Mouse (Mus musculus): Measurements from ENCODE around the gene Olfr1368. TPM values are rescaled to one million over a fixed set of nuclear protein-coding genes. Genes with fewer than 3 reads are reported as not detected.
A peak's percentile ranks its signal among the peaks of the same experiment; 100 is the strongest.

Olfr1368 gene
- polyA plus RNA-seq, 1 experiment: not detected

- WGBS: 2% methylated on average over 16 of the region's 16 CpGs
- H3K36me3 ChIP-seq (ENCODE audit: control insufficient read depth, insufficient read depth, low read length): no peaks in the 10 kb centered on the region
- DNase-seq: peak; percentile 84
- H3K4me3 ChIP-seq (ENCODE audit: insufficient read depth, low read depth, low read length): peak overlapping the region; percentile 64
- H3K27ac ChIP-seq (ENCODE audit: insufficient read depth, low read depth, low read length): peak overlapping the region; percentile 19; the same call in 1 of the 2 replicates
- peaks cover 3% of the 10 kb centered on the region; the same call in 1 of the 2 replicates for H3K4me1 ChIP-seq (ENCODE audit: control insufficient read depth, insufficient read depth, low read length)
- no peaks in the 10 kb centered on the region for H3K27me3 ChIP-seq (replicated peaks; ENCODE audit: control insufficient read depth, insufficient read depth, low read length)
- TF ChIP-seq CTCF (conservative IDR thresholded peaks at IDR 0.05; ENCODE audit: insufficient read depth, insufficient read length, low read depth, low read length) (no peak), POLR2A (IDR thresholded peaks at IDR 0.05; ENCODE audit: low read depth, low read length) (no peak)
Measured at GRCm38 (mm10) chr13:21172241-21173027, 26.8 kb upstream of the Olfr1368 start.

GRCm38 (mm10) chr13:21171600-21172150, 26.0 kb upstream of the Olfr1368 start:
- H3K4me1 ChIP-seq (ENCODE audit: control insufficient read depth, insufficient read depth, low read length): peaks cover 3% of the 10 kb centered on the region; the same call in 1 of the 2 replicates
- peak; percentile 22; the same call in 1 of the 2 replicates for TF ChIP-seq CTCF (conservative IDR thresholded peaks at IDR 0.05; ENCODE audit: insufficient read depth, insufficient read length, low read depth, low read length)
- no peak for TF ChIP-seq POLR2A (IDR thresholded peaks at IDR 0.05; ENCODE audit: low read depth, low read length)
- no peaks in the 10 kb centered on the region for H3K27me3 ChIP-seq (replicated peaks; ENCODE audit: control insufficient read depth, insufficient read depth, low read length)
- 7% methylated on average over 12 of the region's 12 CpGs for WGBS
- H3K27ac ChIP-seq (ENCODE audit: insufficient read depth, low read depth, low read length): no peak overlapping the region
- H3K36me3 ChIP-seq (ENCODE audit: control insufficient read depth, insufficient read depth, low read length): no peaks in the 10 kb centered on the region
- H3K4me3 ChIP-seq (ENCODE audit: insufficient read depth, low read depth, low read length): peak overlapping the region; percentile 35; the same call in 1 of the 2 replicates
- DNase-seq: peak; percentile 32

- no peak overlapping the region for H3K4me3 ChIP-seq (ENCODE audit: insufficient read depth, low read depth, low read length)
- no peak for DNase-seq
- H3K27me3 ChIP-seq (replicated peaks; ENCODE audit: control insufficient read depth, insufficient read depth, low read length): no peaks in the 10 kb centered on the region
- peaks cover 3% of the 10 kb centered on the region; the same call in 1 of the 2 replicates for H3K4me1 ChIP-seq (ENCODE audit: control insufficient read depth, insufficient read depth, low read length)
- 38% methylated on average over 15 of the region's 15 CpGs for WGBS
- no peak overlapping the region for H3K27ac ChIP-seq (ENCODE audit: insufficient read depth, low read depth, low read length)
- no peaks in the 10 kb centered on the region for H3K36me3 ChIP-seq (ENCODE audit: control insufficient read depth, insufficient read depth, low read length)
- TF ChIP-seq CTCF (conservative IDR thresholded peaks at IDR 0.05; ENCODE audit: insufficient read depth, insufficient read length, low read depth, low read length) (no peak), POLR2A (IDR thresholded peaks at IDR 0.05; ENCODE audit: low read depth, low read length) (no peak)
Measured at GRCm38 (mm10) chr13:21171156-21171530, 25.5 kb upstream of the Olfr1368 start.

GRCm38 (mm10) chr13:21170431-21171155, 24.9 kb upstream of the Olfr1368 start:
- no peak overlapping the region for H3K27ac ChIP-seq (ENCODE audit: insufficient read depth, low read depth, low read length)
- H3K27me3 ChIP-seq (replicated peaks; ENCODE audit: control insufficient read depth, insufficient read depth, low read length): no peaks in the 10 kb centered on the region
- no peak for TF ChIP-seq CTCF (conservative IDR thresholded peaks at IDR 0.05; ENCODE audit: insufficient read depth, insufficient read length, low read depth, low read length)
- no peak for TF ChIP-seq POLR2A (IDR thresholded peaks at IDR 0.05; ENCODE audit: low read depth, low read length)
- DNase-seq: no peak
- H3K4me1 ChIP-seq (ENCODE audit: control insufficient read depth, insufficient read depth, low read length): peaks cover 3% of the 10 kb centered on the region; the same call in 1 of the 2 replicates
- WGBS: 84% methylated on average over 17 of the region's 17 CpGs
- H3K36me3 ChIP-seq (ENCODE audit: control insufficient read depth, insufficient read depth, low read length): no peaks in the 10 kb centered on the region
- no peak overlapping the region for H3K4me3 ChIP-seq (ENCODE audit: insufficient read depth, low read depth, low read length)

- Histone ChIP-seq H3K4me1 (ENCODE audit: control insufficient read depth, insufficient read depth, low read length) (peaks cover 3% of the 10 kb centered on the region; the same call in 1 of the 2 replicates), H3K27ac (ENCODE audit: insufficient read depth, low read depth, low read length) (no peak overlapping the region), H3K27me3 (replicated peaks; ENCODE audit: control insufficient read depth, insufficient read depth, low read length) (no peaks in the 10 kb centered on the region), H3K36me3 (ENCODE audit: control insufficient read depth, insufficient read depth, low read length) (no peaks in the 10 kb centered on the region), H3K4me3 (ENCODE audit: insufficient read depth, low read depth, low read length) (peak overlapping the region; percentile 64)
- 4% methylated on average over 39 of the region's 39 CpGs for WGBS
- peak; percentile 89 for DNase-seq
- TF ChIP-seq POLR2A (IDR thresholded peaks at IDR 0.05; ENCODE audit: low read depth, low read length) (no peak), CTCF (conservative IDR thresholded peaks at IDR 0.05; ENCODE audit: insufficient read depth, insufficient read length, low read depth, low read length) (no peak)
Measured at GRCm38 (mm10) chr13:21169657-21170430, 24.2 kb upstream of the Olfr1368 start.

- no peak overlapping the region for H3K27ac ChIP-seq (ENCODE audit: insufficient read depth, low read depth, low read length)
- H3K4me3 ChIP-seq (ENCODE audit: insufficient read depth, low read depth, low read length): peak overlapping the region; percentile 75
- H3K27me3 ChIP-seq (replicated peaks; ENCODE audit: control insufficient read depth, insufficient read depth, low read length): no peaks in the 10 kb centered on the region
- no peaks in the 10 kb centered on the region for H3K36me3 ChIP-seq (ENCODE audit: control insufficient read depth, insufficient read depth, low read length)
- H3K4me1 ChIP-seq (ENCODE audit: control insufficient read depth, insufficient read depth, low read length): peaks cover 3% of the 10 kb centered on the region; the same call in 1 of the 2 replicates
- 4% methylated on average over 14 of the region's 14 CpGs for WGBS
- peak; percentile 30 for DNase-seq
- TF ChIP-seq POLR2A (IDR thresholded peaks at IDR 0.05; ENCODE audit: low read depth, low read length) (no peak), CTCF (conservative IDR thresholded peaks at IDR 0.05; ENCODE audit: insufficient read depth, insufficient read length, low read depth, low read length) (no peak)
Measured at GRCm38 (mm10) chr13:21169121-21169656, 23.5 kb upstream of the Olfr1368 start.

Measured in kidney, adult 2 months (tissue).